Mouse (Mus musculus) retina, postnatal 7 days (tissue): ENCODE measurements around the gene Ghr.

ENCODE experiments used
- DNase-seq: peaks from one replicate; pipeline ENCODE4 v3.0.0-alpha.2; 2012; ENCODE audit warnings: low read depth, low spot score

Gene Ghr

DNA sequence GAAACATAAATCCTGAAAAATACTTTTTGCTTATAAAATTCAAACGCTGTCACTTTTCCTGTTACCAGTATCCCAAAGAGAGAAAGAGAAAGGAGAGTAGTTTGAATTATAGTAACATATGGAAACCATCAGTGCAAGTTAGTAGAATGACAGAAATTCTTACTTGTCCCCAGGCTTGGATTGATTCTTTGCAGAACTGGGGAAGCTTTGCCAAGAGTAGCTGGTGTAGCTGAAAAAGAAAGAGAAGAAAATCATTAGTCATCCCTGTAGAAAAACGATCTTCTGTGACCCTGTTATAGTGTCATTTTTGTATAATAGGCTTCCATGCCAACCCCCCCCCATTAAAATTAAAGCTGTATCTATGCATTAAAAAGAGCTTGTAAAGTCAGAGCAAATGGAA lies 194.8 kb downstream of the Ghr start:
- no peak for DNase-seq

DNA sequence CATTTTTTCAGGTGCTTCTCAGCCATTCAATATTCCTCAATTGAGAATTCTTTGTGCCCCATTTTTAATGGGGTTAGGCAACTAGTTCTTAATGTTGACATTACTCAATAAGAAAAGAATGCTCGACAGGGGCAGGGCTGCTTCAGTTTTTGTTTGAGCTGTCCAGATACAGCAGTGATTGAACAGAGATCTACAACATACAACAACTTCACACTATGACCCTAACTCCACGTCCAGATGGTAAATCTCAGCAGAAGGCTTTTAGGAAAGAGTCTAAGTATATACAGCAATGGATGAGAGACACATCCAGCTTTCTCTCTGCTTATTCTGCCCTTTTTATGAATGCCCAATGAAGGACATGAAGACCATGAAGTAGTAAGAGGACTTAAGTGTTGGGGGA lies 199.5 kb downstream of the Ghr start:
- DNase-seq, result no peak

DNA sequence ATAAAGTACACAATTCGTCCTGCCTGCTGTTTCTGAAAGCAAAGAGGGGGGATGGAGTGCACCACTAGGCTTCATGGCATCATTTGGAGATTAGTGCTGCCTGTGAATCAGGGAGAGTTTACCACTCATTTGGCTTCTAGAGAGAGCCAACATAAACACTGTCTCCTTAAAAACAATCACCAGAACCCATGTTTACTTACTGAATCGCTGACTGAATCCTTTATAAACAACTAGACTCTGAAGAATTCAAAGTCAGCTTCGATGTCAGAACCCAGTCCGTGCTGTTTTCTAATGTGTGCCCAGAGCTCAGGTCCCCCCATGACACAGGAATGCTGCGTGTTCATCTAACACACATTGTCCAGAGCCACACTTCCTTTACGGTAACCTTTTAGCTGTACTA lies 201.9 kb downstream of the Ghr start:
- no peak for DNase-seq

DNA sequence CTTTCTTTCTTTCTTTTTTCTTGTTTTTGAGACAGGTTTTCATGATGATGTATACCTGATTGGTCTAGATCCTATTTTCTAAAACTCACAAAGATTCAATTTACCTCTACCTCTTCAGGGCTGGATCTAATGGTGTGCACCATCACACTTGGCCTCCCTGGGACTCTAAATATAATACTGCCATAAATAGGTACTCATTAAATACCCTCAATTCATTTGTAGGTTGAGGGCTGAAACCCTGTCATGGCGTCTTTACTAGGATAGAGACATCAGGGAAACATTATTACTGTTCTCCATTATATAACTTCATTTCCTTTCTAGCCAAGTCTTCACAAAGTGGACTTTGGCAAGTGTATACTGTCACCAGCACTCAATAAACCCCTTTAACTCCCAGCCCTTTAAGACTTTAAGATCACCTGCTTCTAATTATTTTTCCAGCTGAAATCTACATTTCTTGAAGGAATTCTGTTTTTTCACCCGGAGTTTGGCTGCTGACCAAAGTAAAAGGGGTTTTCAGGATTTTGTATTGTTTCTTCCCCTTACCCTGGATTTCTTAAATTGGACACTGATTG lies 214.9 kb downstream of the Ghr start:
- DNase-seq, result no peak

DNA sequence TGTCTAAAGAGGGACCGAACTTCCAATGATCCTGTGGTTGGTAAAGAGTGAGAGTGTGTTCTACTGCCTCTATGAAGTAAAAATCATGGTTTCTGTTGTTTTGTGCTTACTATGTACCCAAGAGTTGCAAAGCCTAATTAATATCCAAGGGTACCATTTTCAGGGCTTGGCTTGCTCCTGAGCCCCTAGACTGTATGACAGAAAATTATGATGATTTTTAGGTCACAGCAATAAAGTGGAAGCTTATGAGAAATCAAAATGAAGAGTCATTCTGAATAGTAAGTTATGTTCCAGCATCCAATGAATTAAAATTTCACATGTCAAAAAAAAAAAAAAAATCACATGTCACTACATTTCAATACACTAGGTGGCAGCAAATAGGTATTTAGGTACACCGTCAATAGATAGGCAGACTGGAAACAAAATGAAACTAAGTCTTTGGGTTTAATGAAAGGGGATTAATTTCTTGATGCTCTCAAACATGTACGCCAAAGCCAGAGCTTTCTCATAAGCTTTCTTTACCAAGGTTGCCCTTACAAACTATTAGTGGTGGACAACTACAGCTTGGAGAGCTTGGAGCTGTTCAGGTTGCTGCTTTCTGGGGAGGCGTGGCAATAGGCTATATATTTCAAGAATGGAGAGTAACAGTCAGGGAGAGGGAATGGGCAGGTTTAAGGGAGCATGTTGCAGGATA lies 227.1 kb downstream of the Ghr start:
- peak; percentile 38 for DNase-seq

DNA sequence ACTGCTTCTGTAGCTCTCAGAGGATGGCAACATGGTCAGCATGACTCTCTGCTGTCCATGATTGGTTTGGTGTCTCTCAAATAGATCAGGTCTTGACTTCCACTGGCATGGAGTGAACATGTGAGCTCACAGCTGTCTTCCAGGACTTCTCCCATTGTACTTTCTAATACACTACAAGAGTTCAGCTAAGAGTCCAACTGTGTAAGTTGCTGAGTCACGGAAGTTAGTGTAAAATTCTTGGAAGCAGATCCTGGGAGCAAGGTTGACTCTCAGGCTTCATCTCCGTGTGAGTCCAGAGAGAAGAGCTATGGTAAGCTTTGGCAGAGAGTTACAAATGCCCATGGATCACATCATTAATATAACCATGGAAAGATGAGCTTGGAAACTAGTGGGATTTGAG lies 229.6 kb downstream of the Ghr start:
- no peak for DNase-seq

DNA sequence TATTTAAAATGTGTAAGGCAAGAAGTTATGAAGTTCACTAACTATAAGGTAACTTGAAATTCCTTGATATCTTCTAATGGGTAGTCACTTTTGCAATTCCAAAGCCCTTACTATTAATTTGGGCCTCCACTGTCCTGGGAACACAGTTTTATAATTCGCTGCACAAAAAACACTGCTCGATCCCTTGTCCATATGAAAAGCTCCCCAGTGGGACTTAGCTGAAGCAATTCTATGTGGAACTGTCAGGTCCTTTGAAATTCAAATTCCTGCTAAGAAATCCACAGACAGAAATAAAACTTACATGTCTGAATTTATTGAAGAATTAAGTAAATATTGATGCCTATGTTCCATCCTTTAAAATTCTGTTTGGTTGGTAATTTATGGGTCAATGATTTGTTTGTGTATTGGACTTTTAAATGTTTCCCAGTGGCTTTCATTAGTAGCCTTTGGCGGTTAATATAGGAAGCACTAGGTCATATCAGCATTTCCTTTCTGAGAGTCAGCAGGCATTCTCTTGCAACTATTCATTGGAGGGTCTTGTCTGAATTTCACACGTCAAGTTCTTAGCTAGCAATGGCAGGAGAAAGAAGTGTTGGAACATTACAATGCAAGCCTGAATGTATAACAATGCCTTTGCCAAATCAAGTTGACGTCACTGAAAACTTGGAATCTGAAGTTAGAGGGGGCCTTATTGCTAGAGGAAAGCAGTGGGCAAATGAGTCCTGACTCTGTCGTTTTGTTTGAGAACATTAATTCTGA lies 233.8 kb downstream of the Ghr start:
- DNase-seq, result no peak

DNA sequence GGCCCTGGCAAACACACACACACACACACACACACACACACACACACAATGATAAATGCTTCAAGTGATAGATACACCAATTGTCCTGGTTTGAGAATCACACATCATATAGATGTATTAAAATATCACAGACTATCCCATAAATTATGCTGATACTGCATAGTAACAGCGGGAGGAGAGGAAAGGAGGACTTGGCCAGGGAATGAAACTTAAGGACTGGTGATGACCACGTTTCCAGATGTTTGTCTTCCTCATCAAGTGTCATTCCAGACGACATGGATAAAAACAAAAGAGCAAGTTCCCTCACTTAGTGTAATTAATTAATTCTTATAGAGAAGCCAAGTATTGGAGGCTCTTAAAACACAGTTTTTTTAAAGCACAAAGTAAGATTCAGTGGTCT lies 236.6 kb downstream of the Ghr start:
- no peak for DNase-seq

DNA sequence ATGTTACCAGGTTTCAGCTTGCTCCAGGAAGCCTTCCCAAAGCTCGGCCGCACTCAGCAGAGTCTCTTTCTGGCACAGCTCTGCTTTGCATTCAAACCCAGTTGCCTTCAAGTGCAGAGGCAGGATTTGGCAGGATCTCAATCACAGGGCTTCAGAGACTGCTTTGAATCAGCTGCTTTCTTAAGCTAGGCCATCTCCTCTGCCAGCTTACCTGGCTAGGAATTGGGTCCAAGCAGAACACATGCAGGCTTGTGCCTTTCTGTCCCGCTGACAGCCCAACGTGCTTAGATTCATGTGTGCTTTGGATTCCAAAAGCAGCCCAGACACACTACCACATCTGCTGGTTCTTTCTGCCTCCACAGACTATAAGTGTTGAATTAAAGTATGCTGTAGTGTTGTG lies 238.7 kb downstream of the Ghr start:
- no peak for DNase-seq

DNA sequence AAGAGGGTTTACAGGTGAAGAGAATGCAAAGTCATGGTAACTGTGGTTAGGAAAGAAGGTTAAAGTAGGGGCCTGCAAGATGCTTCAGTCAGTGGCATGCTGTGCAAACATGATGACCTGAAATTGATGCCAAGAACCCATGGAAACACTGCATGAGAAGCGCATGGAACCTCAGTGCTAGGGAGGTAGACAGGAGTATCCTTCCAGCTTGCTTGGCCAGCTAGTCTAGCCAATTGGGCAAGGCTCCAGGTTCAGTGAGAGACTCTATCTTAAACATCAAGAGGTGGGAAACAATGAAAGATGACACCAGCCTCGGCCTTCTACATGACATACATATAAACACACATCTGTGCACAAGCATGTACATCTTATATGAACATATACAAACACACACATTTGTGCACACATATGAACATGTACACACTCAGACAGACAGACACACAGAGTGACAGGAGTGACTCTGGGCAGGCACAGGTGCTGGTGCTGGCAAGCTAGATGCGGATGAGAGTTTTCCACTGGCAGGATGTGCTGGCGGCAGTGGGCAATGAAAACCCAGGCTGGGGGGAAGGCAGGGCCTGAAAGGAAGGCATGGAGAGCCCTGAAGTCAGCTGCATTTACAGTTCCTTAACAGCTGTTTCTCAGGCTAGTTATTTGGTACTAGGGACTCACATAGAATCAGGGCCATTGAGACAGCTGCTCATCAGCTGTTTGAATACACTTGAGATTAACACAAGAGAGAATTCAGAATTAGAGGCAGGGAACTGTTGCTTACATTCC lies 241.3 kb downstream of the Ghr start:
- no peak for DNase-seq

DNA sequence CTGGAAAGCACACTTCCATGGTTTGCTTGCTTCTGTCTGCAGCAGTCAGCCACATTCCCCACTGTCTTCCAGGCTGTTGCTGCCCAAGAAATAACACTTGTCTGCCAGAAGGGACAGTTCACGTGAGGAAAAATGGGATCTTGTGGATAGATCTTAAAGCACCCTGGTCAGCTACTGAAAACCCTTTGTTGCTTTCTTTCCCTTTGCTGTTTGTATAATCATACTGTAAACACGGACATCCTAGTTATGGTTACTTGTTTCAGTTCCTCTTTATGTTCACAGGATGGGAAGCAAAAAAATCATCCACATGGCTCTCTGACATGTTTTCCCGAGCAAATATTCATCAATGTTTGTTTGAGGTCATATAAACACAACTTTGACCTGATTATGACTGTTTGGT lies 243.4 kb downstream of the Ghr start:
- DNase-seq, result no peak

DNA sequence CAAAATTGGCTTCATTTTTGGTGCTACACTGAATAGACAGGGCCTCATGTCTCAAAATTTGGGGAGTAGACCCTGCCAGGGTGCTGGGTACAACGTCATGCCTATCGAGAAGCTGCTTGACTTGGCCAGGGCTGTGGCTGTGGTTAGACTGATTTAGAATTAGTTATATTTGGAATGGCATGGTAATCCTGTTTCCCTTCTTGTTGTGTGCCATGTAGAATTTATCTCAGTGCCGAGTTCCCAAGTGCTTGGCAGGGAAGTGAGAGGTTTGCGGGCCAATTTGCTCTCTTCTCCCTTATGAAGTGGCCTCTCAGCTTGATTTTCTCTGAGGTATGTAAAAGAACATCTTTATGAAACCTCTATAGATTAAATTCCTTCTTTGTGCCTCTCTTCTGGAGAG lies 250.8 kb downstream of the Ghr start:
- no peak for DNase-seq

DNA sequence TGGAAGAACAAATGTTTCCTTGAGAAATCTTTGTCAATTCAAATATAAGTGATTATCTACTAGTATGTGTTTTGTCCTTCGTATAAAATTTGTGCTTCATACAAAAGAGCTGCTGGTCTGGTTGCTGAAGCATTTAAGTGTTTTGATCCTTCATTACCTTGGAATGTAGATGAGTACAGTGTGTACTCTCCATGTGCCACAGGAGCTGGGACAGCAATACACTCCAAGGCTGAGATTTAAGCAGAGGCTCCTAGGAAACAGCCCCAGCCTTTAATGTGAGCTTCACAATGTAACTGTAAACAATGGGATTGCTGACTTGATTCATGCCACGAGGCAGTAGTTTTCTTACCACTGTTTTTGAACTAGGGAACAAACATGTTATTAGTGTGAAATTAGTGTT lies 251.5 kb downstream of the Ghr start:
- no peak for DNase-seq

DNA sequence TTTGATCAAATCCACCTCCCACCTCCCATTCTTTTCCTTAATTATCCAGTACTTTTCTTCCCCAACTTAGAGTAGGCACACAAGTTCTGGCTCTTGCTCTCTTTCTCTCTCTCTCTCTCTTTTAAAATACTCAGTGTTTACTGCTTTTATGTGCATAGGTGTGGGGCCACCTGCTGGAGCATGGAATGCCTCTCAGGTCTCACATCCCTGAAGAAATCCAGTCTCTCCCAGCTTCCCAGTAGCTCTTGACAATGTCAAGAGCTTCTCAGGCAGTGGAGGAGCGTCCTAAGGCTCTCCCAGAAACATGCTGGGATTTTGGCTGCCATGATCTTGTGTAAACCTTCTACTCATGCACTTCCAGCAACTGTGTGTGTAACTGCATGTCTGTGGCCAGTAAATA lies 253.0 kb downstream of the Ghr start:
- DNase-seq, result no peak

DNA sequence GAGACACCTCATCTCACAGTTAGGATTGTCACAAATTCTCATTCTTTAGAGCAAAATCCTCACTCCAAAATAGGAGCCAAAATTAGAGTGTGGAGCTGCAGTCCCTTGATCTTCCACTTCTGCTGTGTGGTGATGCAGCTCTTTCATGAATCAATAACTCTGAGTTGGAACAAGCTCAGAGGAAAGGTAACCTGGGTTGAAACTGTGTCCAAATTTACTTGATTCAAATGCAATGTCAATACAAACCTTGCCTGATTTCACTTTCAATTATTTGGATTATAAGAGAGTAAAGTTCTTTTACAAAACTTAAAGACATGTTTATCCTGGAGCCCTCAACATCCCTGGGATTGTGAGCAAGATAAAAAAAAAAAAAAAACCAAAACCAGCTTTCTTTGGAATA lies 260.3 kb downstream of the Ghr start:
- DNase-seq, result no peak

DNA sequence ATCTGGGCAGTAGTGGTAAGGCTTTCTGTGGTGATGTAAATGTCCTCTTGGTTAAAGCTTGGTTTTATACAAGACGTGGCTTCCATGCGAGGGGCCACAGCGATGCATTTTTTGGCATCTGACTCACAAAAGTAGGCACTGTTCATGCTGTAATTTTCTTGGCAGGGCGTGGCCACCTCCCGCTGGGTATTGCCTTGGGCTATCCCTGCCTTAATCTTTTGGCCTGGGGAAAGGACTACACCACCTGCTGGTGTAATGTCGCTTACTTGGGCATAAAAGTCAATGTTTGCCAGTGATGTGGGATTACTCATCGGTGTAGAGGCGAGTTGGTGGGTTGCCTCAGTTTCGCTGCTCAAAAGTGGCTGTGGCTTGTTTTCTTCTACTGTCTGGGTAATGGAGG lies 263.4 kb downstream of the Ghr start:
- no peak for DNase-seq

DNA sequence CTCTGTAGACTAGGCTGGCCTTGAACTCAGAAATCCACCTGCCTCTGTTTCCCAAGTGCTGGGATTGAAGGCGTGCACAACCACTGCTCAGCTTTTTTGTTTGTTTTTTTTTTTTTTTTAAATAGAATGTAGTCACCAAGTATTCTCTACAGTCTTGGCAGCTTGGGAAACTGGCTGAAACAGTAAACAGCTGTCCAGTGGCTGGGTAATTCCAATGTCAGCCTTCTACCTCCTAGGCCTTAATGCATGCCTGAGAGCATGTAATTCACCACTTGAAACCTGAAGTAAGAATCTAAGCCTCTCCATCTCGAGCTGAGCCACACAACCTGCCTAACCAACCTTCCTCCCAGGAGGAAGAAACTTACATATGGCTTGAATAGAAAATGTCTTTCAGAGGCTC lies 266.7 kb downstream of the Ghr start:
- no peak for DNase-seq

DNA sequence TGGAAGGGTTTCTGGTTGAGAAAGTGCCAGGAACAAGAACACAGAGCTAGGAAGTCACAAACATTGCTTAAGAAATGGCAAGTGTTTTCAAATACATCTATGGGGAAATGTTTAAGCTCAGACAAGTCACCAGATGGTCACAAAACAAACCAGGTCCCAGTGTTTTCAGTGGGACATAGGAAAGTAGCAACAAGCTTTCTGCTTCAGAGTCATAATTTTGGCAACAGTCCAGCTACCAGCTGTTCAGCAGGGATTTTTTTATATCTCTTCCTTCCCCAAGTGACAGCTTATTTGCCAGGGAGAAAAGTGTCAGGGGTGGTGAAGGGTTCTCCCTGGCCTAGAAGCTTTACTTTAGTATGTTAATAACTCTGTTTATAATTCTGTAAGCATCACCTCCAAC lies 270.4 kb downstream of the Ghr start:
- DNase-seq, result no peak

DNA sequence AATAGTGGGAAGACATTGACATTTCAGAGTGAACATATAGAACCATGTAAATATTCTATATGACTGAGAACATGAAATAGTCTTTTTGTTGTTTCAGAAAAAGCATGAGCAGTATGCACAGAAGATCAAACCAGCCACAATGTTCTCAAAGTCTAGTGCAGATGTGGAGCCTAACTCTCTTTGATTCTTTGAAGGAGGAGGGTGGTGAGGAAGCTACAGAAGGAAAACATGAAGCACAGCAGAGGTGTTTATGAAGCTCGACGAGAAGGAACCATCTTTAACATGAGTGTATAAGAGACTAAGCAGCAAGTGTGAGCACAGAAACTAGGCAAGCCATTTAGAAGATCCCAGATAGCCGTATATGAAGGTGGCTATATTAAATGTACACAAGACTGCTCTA lies 273.4 kb downstream of the Ghr start:
- DNase-seq, result no peak

DNA sequence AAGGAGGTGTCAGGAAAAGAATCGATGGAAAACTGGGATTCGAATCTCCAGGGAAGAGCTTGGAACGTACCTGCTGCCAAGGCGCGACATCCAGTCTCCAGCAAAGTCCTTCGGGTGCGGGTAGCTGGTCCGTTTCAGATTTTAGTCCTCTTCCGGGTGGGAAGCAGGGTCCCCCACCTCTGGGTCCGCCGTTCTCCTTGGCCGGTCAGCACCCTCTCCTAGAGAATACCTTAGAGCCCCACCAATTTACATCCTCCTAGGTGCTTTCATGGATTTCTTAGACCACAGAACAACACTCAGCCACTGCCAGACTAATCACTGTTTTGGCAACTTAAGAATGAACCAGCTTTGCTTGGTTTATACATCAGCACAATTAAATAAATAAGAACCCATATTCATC lies 279.9 kb downstream of the Ghr start, which contains the start of gene Ccdc152:
Gene Ccdc152 (minus strand): TSS at position 101 of the 400 bp plus-strand sequence.
- no peak for DNase-seq

DNA sequence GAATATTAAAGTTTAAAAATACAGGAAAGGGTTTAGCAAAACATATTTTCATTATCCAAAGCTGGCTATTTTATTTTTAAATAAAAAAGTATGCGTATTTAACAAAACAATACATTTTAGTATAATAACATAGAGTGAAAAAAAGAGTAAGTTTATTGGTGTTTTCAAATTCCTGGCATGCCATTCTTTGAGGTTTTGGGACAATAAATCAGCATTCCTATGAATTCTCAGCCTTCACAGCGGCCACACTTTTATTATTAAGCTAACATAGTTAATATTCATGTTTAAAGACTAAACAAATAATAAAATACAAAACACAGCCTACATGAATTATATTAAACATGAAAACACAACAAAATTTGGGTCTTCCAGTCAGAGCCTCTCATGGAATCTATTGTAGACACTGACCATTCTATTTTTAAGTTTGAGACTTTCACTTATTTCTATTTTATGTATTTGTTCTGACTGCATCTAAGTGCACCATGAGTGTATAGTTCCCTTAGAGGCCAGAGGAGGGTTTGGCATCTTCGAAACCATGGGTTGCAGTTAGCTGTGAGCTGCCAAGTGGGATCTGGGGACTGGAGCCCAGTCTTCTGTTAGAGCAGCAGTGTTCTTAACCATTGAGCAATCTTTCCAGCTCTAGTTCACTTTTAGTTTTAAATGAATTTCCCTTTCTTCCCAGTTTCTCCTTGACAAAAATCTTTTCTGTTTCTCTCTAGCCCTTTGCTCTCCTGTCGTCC lies 282.8 kb downstream of the Ghr start:
- no peak for DNase-seq

DNA sequence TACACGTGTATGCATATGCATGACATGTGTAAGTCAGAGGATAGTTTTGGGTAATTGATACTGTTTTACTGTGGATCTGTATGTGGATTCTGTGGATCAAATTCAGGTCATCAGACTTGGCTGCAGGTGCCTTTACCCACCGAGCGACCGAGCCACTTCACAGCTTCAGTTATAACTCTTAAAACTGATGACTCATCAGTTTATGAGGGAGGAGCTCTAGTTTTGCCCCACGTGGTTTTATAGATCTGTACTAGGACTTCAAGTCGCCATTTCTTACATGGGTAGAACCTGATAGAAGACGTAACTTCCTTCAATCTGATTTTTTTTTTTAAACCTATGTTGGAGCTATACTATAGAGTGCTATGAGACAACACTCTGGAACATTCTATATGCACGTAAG lies 285.7 kb downstream of the Ghr start:
- no peak for DNase-seq
